Mouse (Mus musculus) bone marrow macrophage, adult 2 months (primary cell): Measurements from ENCODE around the gene Dnajb6.

Experiments used
- CTCF ChIP-seq: IDR thresholded peaks from 2 replicates; pipeline ENCODE4 v1.5.1; 2012; ENCODE audit warnings: low read depth, mild to moderate bottlenecking, low read length, moderate library complexity
- POLR2A ChIP-seq: IDR thresholded peaks from 2 replicates; pipeline ENCODE4 v1.6.1; 2012; ENCODE audit warnings: mild to moderate bottlenecking, low read depth, low read length, borderline replicate concordance

GRCm38 (mm10) chr5:29698493-29698892, 37.0 kb upstream of the Dnajb6 start:
- no peak for TF ChIP-seq CTCF
- TF ChIP-seq POLR2A: no peak
